Mouse (Mus musculus) testis, adult 2 months (tissue): ENCODE data around the gene Vac14.

Experiments used
- CTCF ChIP-seq: fragments of 200-500 bp; IDR thresholded peaks from 2 replicates; pipeline ENCODE4 v1.5.1; 2012; ENCODE audit warnings: low read depth, mild to moderate bottlenecking, inconsistent platforms, low read length, moderate library complexity; ENCODE audit not compliant: control insufficient read depth, insufficient read depth, insufficient replicate concordance
- POLR2A ChIP-seq: fragments of 200-500 bp; IDR thresholded peaks from 2 replicates; pipeline ENCODE4 v1.6.1; 2012; ENCODE audit warnings: low read depth, mild to moderate bottlenecking, inconsistent platforms, low read length, moderate library complexity; ENCODE audit not compliant: control insufficient read depth

DNA sequence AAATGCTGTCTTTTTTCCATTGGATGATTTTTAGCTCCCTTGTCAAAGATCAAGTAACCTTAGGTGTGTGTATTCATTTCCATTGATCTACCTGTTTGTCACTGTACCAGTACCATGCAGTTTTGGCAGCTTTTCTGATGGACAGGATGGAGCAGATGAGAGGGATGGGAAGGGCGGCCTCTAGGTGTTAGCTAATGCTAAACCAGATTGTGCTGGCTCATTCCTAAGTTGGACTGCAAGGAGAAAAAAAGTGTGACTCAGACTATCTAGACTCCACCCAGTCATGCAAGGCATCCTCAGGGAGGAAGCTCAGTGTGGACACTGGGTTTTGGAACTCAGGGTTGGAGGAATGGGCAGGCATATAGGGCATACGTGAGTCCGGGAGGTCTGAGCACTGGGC, 30.2 kb downstream of the Vac14 start:
- TF ChIP-seq POLR2A = no peak
- no peak for TF ChIP-seq CTCF
